Comparison of ENCODE assay signal across 12 mouse cellular contexts in the genomic region with DNA sequence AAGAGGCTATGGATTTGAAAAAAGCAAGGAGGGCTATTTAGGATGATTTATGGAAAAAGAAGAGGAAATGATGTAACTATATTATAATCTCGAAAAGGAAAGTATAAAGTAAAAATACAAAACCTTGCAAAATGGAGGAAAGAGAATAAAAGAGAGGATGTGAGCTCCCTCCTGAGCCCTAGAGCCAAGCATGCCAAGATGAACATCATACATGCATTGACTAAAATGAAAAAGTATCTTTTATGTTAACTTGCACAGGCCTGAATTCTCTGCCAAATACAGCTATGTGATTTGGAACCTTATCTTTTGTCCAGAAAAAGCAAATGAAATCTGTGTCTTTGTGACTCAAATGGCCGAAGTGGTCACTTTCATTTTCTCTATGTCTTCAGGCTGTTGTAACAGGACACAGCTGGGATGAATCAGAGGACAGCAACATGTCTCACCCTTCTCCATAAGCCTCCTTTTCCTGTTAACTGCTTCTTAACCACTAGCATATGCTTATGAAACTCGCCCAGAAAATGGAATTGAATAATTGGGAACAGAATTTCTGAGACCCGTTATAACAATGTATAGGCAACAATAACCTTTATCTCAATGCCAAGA. TPM values are rescaled to one million over a fixed set of nuclear protein-coding genes. Genes with fewer than 3 reads are reported as not detected.
DNase-seq lines count a peak whose midpoint lies in the region; ATAC-seq and TF ChIP-seq lines count a peak whose summit lies in the region.
"Had no signal": no experiment of that assay in that cellular context is flagged by ENCODE, and none has a peak within 500 bp of the region (broad histone marks: within the 10 kb centered on the region; RNA-seq: fewer than 3 reads in every experiment).

No protein-coding gene starts in this region.

- 47% methylated on average over 4 of the region's 4 CpGs for WGBS in heart, embryonic 16.5 days
- WGBS in lung, postnatal 0 days: 43% methylated on average over 4 of the region's 4 CpGs
- 81% methylated on average over 4 of the region's 4 CpGs for WGBS in hindbrain, postnatal 0 days

- no peaks in the 10 kb centered on the region for H3K27me3 ChIP-seq in C2C12 (ENCODE audit: control insufficient read depth, insufficient read depth, insufficient read length)
- H3K27me3 ChIP-seq in heart, embryonic 16.5 days (ENCODE audit: control insufficient read depth, insufficient read depth, low read length): no peaks in the 10 kb centered on the region
- no peaks in the 10 kb centered on the region for H3K27me3 ChIP-seq in lung, postnatal 0 days (replicated peaks; ENCODE audit: insufficient read depth, low read length)
- H3K27me3 ChIP-seq in hindbrain, postnatal 0 days (ENCODE audit: insufficient read depth, low read length): no peaks in the 10 kb centered on the region
- H3K27me3 ChIP-seq: hindbrain, embryonic 15.5 days; liver, embryonic 15.5 days had no signal

- peaks cover 7% of the 10 kb centered on the region for H3K4me1 ChIP-seq in heart, embryonic 16.5 days (ENCODE audit: control insufficient read depth, insufficient read depth, low read length)
- no peaks in the 10 kb centered on the region; the same call in 1 of the 2 replicates for H3K4me1 ChIP-seq in lung, postnatal 0 days (ENCODE audit: insufficient read depth, low read depth, low read length)
- H3K4me1 ChIP-seq in hindbrain, postnatal 0 days (ENCODE audit: insufficient read depth, low read length): no peaks in the 10 kb centered on the region
- H3K4me1 ChIP-seq: hindbrain, embryonic 15.5 days; liver, embryonic 15.5 days had no signal

- H3K9me3 ChIP-seq in heart, embryonic 16.5 days (replicated peaks; ENCODE audit: control insufficient read depth, low read length): no peaks in the 10 kb centered on the region
- H3K9me3 ChIP-seq in lung, postnatal 0 days (ENCODE audit: low read length): no peaks in the 10 kb centered on the region
- H3K9me3 ChIP-seq in hindbrain, postnatal 0 days (ENCODE audit: low read length): no peaks in the 10 kb centered on the region
- H3K9me3 ChIP-seq: hindbrain, embryonic 15.5 days; liver, embryonic 15.5 days had no signal

- H3K79me3 ChIP-seq in C2C12 (ENCODE audit: low read depth): no peaks in the 10 kb centered on the region

- H3ac ChIP-seq in C2C12 (ENCODE audit: control insufficient read depth, insufficient read length, low read depth): no peak overlapping the region

- DNase-seq in embryo, embryonic 10 days (ENCODE audit: low spot score): peak; percentile 45
- DNase-seq in embryo, embryonic 9.5 days (ENCODE audit: extremely low spot score): no peak
- peak; percentile 91 for DNase-seq in lung, postnatal 0 days (ENCODE audit: low spot score)
- no peak for DNase-seq in hindbrain, postnatal 0 days (ENCODE audit: low spot score)
- DNase-seq in thymus, adult 18-20 months: no peak
- no peak for DNase-seq in left cerebral cortex, adult 9 months (ENCODE audit: low spot score in 2 of 2)

- no peaks in the 10 kb centered on the region for H3K79me2 ChIP-seq in C2C12 (ENCODE audit: control insufficient read depth, insufficient read depth)

- H3K4me2 ChIP-seq in heart, embryonic 16.5 days (ENCODE audit: low read depth, low read length): peak overlapping the region; percentile 27
- H3K4me2 ChIP-seq in lung, postnatal 0 days (replicated peaks; ENCODE audit: low read depth, low read length): no peak overlapping the region; the same call in 1 of the 2 replicates
- no peak overlapping the region for H3K4me2 ChIP-seq in hindbrain, postnatal 0 days (ENCODE audit: low read depth, low read length)
- H3K4me2 ChIP-seq: hindbrain, embryonic 15.5 days; liver, embryonic 15.5 days had no signal

- no peak overlapping the region for H3K4me3 ChIP-seq in C2C12 (ENCODE audit: insufficient read depth, poor library complexity, severe bottlenecking)
- 0 out of 2 replicates have a peak overlapping the region, but pooled peaks have one; percentile 7 for H3K4me3 ChIP-seq in heart, embryonic 16.5 days (ENCODE audit: low read length)
- H3K4me3 ChIP-seq in lung, postnatal 0 days (ENCODE audit: low read depth, low read length): no peak overlapping the region
- no peak overlapping the region for H3K4me3 ChIP-seq in hindbrain, postnatal 0 days (ENCODE audit: low read length)
- H3K4me3 ChIP-seq: erythroblast, embryonic 14.5 days; hindbrain, embryonic 15.5 days; liver, embryonic 15.5 days had no signal

- H3K9ac ChIP-seq in heart, embryonic 16.5 days (ENCODE audit: low read length): no peak overlapping the region
- no peak overlapping the region for H3K9ac ChIP-seq in lung, postnatal 0 days (replicated peaks; ENCODE audit: low read depth)
- H3K9ac ChIP-seq in hindbrain, postnatal 0 days (replicated peaks; ENCODE audit: low read length): no peak overlapping the region
- H3K9ac ChIP-seq: hindbrain, embryonic 15.5 days; liver, embryonic 15.5 days had no signal

- TF ChIP-seq CTCF in C2C12 (IDR thresholded peaks at IDR 0.05; ENCODE audit: control insufficient read depth, insufficient read depth, insufficient read length): no peak
- TF ChIP-seq CTCF in lung, postnatal 0 days (IDR thresholded peaks at IDR 0.05): no peak
- TF ChIP-seq CTCF in hindbrain, postnatal 0 days (IDR thresholded peaks at IDR 0.05; ENCODE audit: low read depth): no peak

- ATAC-seq in heart, embryonic 16.5 days (replicated peaks; ENCODE audit: extremely low read depth, insufficient read depth, low FRiP score): no peak; the same call in 1 of the 2 replicates
- ATAC-seq in lung, postnatal 0 days: peak; percentile 84
- no peak for ATAC-seq in hindbrain, postnatal 0 days

- peak overlapping the region; percentile 49; the same call in 1 of the 2 replicates for H3K27ac ChIP-seq in heart, embryonic 16.5 days (ENCODE audit: low read length)
- no peak overlapping the region for H3K27ac ChIP-seq in lung, postnatal 0 days (ENCODE audit: low read length)
- H3K27ac ChIP-seq in hindbrain, postnatal 0 days: no peak overlapping the region
- H3K27ac ChIP-seq: hindbrain, embryonic 15.5 days; liver, embryonic 15.5 days had no signal

- no peak for TF ChIP-seq EP300 in lung, postnatal 0 days (IDR thresholded peaks at IDR 0.05)

- H3K36me3 ChIP-seq in C2C12 (ENCODE audit: control insufficient read depth, insufficient read depth): no peaks in the 10 kb centered on the region
- no peaks in the 10 kb centered on the region for H3K36me3 ChIP-seq in heart, embryonic 16.5 days (ENCODE audit: control insufficient read depth, insufficient read depth)
- no peaks in the 10 kb centered on the region for H3K36me3 ChIP-seq in lung, postnatal 0 days (ENCODE audit: insufficient read depth, low read length)
- no peaks in the 10 kb centered on the region for H3K36me3 ChIP-seq in hindbrain, postnatal 0 days (ENCODE audit: insufficient read depth, low read length)
- H3K36me3 ChIP-seq: hindbrain, embryonic 15.5 days; liver, embryonic 15.5 days had no signal

TF ChIP-seq in C2C12, 6 proteins besides CTCF, POLR2A, EP300 and RAD21:
- TF ChIP-seq FOSL1 (IDR thresholded peaks at IDR 0.05; ENCODE audit: insufficient read depth, low read length, poor library complexity, severe bottlenecking) (no peak), MAX (IDR thresholded peaks at IDR 0.05) (no peak), MYOD1 (IDR thresholded peaks at IDR 0.05; ENCODE audit: control insufficient read depth, insufficient read length, low read depth) (peak; percentile 54), USF1 (IDR thresholded peaks at IDR 0.05; ENCODE audit: low read depth) (no peak), MYOG (IDR thresholded peaks at IDR 0.05; ENCODE audit: control insufficient read depth, extremely low read depth, insufficient read length) (no peak), CEBPB (IDR thresholded peaks at IDR 0.05; ENCODE audit: low read depth) (peak; percentile 69)

RNA-seq across cellular contexts. Expression of gene Ch25h, which starts 29.5 kb away (rescaled TPM):
- 0.30 TPM for polyA plus RNA-seq in C2C12 (2012; fragmentation: generic; extraction: Trizol)
- 2.5 and 3.4 TPM in 2 replicates for polyA plus RNA-seq in heart, embryonic 16.5 days (2015; fragmentation: Nextera tagmentation; extraction: Ambion mirVana)
- 1.2 and 1.7 TPM in 2 replicates for polyA plus RNA-seq in lung, postnatal 0 days (2015; fragmentation: Nextera tagmentation; extraction: Ambion mirVana)
- 1.2 and 1.6 TPM in 2 replicates for total RNA-seq in hindbrain, postnatal 0 days (2014; rRNA removed)
- polyA plus RNA-seq in hindbrain, postnatal 0 days (2015; fragmentation: Nextera tagmentation; extraction: Ambion mirVana): 0.76 and 0.96 TPM in 2 replicates
- total RNA-seq: neutrophil, adult 5-6 weeks had no signal
- polyA plus RNA-seq: erythroblast, embryonic 14.5 days had no signal

Comparison
In these comparisons a context has a peak if more than half of its experiments do, and no peak if none do; other contexts are left out.
1. DNase-seq: peak in embryo, embryonic 10 days (single experiment) and lung, postnatal 0 days (single experiment); none in embryo, embryonic 9.5 days (single experiment), hindbrain, postnatal 0 days (single experiment), thymus, adult 18-20 months (0 of 2) and left cerebral cortex, adult 9 months (0 of 2).